Mouse (Mus musculus): Measurements from ENCODE around the gene Tpbgl.

Tpbgl gene

DNA sequence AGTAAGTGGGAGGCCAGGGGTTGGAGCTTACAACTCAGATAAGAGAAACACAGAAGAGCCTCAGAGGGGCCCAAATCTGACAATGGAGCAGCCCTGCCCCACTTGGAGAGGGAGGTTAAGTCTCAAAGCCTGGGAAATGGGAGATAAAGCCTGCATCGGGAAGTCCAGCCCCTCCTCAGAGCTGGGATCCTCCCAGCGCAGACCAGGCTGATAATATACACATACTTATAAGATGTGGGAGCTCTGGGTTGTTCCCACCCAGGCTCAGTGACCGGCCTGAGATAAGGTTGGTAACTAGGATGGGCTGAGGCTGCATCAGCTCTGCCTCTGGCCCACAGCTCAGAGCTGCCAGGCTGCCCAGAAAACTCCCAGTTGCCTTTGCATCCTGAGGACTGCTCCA is 15.2 kb upstream of the Tpbgl start:
- DNase-seq (ENCODE audit: low read depth, low spot score), result no peak

DNA sequence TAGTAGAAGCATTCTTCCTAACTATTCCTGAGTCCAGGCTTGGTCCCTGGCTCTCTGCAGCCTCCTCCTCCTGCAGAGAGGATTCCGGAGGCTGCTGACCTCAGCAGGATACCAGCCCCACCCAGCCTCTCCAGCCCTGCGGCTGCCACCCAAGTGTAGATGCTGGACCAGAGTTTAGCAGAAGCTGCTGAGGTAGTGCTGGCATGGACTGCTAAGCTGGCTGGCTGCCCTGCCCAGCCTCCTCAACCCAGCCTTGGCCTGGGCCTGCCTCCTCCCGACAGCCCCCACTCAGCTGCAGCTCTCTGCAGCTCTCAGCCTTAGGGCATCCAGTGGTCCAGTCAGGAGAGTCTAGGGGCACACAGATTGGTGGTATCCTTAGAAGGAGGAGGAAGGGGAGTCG is 14.3 kb upstream of the Tpbgl start:
- no peak for DNase-seq (ENCODE audit: low read depth, low spot score)

DNA sequence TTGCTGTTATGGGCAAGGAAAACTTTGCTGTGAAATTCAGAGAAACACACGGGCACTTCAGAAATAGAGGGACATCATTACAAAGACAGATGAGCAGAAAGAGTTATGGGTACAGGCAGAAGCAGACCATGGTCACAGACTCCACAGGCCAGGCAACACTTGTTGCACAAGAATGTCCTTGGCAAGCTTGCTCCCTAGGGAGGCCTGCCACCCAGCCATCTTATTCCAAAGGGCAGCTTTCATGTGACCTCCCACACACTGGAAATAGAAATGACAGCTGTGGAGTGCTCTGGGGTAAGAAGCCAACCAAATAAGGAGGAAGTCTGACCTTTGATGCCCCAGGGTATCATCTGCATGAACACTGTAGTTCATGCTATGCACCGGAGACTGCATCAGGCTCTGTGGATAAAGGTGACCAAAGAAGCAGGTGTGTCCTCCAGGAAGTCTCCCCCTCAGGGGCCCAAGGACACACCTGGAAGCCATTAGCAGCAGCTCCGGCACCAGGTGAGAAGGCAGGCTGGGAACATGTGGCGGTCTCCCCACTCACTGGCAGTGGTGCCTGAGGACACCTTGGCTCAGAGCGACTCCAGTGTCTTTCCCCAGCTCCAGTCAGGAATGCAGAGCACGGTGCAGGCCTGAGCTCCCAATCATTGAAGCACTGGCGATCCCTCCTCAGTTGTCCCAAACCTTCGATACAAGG is 7.2 kb upstream of the Tpbgl start:
- no peak for DNase-seq (ENCODE audit: low read depth, low spot score)

DNA sequence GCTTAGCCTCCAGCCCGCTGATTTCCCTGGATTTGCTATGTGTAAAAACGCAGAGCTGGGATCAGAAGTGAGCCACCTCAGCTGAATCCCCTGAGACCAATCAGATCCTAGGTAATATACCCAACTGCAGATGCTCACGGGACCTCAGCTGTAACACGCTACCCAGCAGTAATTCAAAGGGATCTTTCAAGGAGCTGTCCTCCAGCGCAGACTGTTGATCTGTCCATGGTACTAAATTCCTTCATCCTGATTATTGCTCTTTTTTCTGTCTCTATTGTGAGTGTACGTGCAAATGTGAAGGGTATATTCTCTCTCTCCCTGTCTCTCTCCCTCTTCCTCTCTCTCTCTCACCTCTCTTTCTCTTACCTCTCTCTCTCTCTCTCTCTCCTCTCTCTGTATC is 5.4 kb upstream of the Tpbgl start:
- DNase-seq (ENCODE audit: low read depth, low spot score), result no peak

DNA sequence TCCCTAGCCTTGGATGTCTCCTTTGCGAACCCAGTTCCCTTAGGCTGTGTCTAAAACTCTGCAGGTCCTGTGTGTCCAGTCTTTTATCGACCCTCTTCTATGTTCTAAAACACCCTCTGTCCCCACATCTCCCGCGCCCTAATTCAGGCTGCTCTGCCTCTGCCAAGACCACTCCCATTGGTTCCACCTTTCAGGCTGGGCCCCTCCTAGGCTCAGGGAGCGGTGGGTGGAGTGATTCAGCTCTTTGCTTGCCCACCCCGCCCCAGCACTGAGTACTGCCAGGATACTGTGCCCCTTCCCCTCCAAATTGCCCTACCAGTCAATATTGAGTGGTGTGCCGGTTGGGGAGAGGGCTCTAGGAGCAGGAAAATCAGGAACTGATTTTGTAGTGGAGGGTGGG is 463 bp upstream of the Tpbgl start:
- DNase-seq (ENCODE audit: low read depth, low spot score), result no peak

DNA sequence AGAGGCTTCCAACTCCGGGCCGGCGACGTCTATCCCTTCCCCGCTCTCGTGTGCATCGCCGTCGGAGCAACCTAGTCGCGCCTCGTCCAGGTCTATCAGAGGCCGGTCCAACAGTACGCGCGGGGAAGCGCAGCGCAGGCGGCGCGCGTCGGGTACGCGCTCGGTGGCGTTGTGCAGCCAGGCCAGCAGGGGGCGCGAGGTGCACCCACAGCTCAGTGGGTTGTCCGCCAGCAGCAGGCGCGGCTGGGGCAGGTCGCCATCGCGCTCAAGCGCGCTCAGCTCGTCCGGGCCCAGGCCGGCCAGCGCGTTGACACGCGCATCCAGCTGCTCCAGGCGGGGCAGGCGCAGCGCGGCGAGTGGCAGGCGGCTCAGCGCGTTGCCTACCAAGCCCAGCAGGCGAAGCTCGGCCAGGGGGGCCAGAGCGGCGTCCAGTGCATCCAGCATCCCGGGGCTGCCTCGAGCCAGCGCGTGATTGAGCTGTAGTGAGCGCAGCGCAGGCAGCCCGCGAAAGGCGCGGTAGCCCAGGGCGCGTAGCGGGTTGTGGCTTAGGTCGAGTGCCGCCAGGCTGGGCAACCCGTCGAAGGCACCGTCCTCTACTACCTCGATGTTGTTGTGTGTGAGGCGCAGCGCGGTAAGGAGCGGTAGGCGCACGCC is 1.1 kb downstream of the Tpbgl start:
- DNase-seq (ENCODE audit: low read depth, low spot score), result peak; percentile 51

DNA sequence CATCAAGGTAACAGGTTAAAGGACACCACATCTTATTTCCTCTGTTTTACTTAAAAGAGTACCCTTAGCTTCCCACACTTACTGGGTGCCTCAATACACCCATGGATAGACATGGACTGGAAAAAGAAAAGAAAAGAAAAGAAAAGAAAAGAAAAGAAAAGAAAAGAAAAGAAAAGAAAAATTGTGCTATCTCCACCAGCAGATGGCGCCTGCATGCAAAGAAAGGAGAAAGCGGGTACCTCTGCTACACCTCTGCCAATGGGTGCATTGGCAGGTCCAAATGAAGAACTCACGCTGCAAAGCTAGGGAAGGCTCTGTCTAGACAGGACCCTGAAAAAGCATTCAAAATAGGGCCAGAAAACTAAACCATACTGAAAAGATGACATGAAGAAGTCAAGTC is 8.0 kb downstream of the Tpbgl start:
- no peak for DNase-seq (ENCODE audit: low read depth, low spot score)

DNA sequence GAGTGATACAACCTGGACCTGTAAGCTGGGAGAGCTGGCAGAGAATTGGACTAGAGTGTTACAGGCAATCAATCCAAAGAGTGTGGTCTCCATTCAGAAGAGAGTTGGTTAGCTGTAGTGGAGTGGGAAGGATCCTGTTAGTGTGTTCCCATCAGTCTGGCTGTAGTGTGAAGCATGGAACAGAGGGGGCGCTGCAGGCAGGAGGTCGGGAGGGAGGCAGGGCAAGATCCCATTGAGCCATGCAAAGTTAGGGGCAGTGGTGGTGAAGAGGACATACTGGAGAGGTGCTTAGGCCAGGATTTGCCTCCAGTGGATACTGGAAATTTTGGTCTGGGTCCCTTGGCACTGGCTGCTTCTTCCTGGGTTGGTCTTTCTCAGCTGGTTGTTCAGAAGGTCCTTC is 8.6 kb downstream of the Tpbgl start:
- DNase-seq (ENCODE audit: low read depth, low spot score), result no peak

DNA sequence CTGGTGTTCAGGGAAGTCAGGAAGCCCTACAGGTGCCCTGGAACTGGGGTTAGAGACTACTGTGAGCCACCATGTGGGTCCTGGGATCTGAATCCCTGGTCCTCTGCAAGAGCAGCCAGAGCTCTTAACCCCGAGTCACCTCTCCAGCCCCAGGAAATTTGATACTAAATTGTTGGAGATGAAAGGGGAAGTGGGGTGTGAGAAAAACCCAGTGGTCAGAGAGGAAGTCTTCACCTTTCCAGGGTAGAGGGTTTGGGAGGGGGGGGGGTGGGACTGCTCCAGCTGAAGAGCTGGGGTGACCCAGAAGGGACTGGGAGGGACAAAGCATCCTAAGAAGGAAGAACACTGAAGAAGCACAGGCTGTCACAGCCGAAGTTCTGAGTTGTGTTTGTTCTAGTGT is 19.3 kb downstream of the Tpbgl start:
- no peak for DNase-seq (ENCODE audit: low read depth, low spot score)

DNA sequence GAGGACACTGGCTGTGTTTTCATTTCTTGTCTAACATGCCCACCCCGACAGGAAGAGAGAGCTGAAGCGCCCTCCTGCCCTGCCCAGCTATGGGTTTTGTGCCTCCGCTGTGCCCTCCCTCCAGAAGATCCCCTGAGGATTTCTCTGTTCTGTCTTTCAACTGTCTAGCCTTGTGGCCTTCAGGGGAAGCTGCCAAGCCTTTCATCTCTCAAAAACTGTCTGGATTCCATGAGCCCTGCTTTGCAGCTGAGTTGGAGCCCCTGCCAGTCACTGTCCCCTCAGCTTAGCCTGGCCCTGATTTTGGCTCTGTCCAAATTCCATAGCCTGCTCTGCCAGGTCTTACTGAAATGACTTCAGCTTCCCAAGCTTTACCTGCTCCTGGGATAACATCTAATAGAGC is 20.1 kb downstream of the Tpbgl start:
- no peak for DNase-seq (ENCODE audit: low read depth, low spot score)

DNA sequence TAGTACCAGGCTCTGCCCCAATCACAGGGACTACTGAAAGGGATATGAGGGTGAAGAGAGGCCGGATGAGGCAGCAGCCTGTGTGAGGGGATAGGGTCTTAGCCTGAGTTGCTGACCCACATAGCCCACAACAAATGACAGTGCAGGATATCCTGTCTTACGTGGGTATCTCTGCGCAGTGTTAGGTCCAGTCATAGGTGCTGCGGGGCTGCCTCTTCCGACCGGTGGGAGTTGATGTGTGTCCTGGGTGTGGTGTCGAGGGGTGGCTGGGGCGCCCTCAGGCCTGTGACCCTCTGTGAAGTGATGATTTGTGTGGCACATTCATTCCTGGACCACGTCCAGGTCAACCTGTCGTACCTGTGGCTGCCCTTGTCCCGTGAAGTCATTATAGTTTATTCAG is 20.6 kb downstream of the Tpbgl start:
- DNase-seq (ENCODE audit: low read depth, low spot score), result no peak

DNA sequence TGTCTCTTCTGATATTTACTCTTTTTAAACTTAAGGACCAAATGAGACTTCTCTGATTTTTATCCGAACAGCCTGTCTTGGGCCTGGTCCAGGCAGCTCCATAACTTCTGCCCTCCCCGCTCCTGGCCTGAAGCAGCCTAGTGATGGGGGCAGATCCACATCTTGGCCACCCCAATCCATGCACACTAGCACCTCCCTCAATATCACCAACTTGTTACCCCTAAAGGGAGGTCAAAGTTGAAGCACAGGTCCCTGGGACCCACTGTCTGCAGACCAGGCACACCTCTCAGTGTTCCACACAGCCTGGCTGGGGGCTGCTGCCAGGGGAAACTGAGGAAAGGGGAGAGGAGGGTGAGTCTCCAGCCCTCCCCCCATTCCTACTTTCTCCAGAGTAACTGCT is 21.8 kb downstream of the Tpbgl start:
- DNase-seq (ENCODE audit: low read depth, low spot score), result no peak

DNA sequence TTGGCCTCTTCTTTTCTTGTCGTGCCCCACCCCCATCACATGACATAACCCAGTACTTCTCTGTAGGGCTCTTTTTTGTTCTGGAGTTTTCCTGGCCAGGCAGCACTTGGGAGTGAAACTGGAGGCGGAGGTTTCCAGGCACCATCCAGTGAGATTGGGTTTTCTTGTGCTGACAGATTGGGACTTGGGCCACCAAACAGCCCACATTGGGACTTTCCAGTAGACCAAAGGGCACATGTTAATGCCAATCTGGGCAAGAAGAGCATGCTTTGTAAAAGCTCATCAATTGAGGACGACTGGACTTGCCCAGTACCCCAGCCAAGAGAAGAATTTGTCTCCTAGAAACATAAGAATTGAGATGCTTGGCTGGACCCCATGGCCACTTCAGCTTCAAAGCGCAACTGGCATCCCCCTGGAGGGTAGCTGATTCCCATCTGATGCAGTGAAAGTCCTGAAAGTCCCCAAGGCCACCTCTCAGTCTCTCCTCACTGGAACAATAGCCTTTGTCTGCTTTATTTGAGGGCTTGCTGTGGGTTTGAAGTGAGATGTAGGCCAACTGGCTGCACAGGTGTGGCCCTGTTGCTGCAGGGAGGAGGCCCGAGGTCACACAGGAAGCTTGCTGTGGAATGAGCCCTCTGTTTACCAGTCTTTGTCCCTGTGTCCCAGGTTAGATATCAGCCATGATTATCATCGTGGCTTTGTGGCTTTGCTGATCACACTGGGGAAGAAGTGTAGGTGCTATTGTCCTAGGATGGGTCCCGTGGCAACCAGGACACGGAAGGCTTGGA is 22.8 kb downstream of the Tpbgl start:
- no peak for DNase-seq (ENCODE audit: low read depth, low spot score)

DNA sequence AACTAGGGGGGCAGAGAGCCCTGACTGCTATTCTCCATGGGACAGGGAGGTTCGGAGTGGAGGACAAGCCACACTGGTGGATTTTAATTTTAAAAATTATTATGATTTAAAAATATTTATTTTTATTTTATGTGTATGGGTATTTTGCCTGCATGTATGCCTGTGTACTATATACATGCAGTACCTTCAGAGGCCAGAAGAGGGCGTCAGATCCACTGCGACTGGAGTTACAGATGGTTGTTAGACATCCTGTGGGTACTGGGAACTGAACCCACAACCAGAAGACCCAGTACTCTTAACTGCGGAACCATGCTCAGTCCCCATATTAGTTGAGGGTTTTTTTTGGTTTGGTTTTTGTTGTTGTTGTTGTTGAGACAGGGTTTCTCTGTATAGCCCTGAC is 28.2 kb downstream of the Tpbgl start:
- no peak for DNase-seq (ENCODE audit: low read depth, low spot score)

DNA sequence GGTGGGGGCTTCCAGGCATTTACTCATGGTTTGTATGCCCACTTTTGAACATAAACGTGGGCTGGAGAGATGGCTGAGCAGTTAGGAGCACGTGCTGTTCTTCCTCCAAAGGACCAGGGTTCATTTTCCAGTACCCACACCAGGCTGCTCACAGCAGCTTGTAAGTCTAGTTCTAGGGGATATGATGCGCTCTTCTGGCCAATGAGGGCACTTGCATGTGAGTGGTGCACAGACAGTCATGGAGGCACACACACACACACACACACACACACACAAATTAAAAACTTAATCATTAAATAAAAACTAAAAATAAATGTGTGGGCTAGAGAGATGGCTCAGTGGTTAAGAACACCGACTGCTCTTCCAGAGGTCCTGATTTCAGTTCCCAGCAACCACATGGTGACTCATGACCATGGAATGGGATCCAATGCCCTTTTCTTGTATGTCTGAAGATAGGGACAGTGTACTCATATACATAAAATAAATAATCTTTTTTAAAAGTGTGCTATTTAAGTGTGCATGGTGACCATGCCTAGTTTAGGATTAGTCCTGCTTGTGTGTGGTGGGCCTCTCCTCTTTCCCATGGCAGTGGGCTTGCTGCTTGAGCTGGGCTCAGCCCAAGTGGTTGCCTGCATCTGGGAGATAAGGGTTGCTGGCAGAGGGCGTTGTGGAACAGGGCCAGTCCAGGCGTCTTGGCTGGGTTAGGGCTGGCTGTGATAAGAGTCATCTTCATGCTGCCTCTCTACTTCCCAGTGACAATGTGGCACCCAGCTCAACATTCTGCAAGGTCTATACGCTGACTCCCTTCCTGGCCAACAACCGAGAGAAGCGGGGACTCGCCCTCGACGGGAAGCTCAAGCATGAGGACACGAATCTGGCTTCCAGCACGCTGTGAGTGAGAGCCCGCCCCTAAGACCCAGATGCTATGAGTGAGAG is 32.8 kb downstream of the Tpbgl start:
- DNase-seq (ENCODE audit: low read depth, low spot score), result no peak

DNA sequence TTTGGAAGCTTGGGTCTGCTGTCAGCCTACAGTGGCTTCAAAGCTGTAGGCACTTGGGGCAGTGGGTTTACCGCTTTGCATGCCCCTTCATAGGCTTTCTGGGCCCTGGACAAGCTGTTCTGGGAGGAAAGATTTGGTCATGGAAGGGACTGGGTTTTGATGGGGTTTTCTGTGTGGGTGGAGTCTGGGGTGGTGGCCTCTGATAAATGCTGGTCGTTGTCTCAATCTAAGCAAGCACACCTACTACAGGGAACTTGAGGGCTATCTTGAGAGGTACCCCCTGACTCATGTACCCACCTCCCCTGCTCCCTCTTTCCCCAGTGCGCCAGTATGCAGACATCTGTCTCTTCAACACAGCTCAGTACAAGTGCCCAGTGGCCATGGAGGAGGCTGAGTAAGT is 34.2 kb downstream of the Tpbgl start:
- DNase-seq (ENCODE audit: low read depth, low spot score), result no peak

DNA sequence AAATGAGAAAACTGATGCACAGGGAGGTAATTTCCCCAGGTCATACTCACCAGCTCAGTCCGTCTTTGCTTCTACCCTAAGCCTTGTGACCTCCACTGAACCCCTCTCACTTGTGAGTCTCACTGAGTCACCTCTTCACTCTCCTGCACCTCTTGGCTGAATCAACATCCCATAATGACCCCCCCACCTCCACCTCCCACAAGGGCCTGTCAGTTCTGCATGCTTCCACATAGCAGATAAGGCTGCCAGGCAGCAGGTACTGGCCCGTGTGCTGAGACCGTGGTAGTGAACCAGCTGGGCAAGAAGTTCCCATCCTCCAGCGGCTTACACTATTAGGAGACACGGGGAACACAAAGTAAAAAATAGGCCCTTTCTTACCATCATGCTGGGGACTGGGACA is 36.3 kb downstream of the Tpbgl start:
- DNase-seq (ENCODE audit: low read depth, low spot score), result no peak

DNA sequence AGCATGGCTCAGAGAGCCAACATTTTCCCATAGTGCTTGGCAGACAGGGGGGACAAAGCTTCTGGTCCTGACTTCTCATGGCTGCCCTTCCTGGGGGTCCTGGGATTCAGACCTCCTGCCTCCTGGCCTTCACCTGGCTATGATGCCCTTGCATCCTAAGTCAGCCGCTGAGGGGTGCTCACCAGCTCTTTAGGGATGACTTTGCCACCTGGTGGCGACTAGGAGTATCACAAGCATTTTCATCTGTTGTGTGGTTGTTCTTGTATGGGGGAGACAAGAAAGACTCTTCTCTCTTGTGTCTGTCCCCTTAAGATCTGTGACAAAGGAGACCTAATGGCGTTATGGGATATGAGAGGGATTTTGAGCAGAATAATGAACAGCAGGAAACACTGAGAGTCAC is 36.8 kb downstream of the Tpbgl start:
- DNase-seq (ENCODE audit: low read depth, low spot score), result peak; percentile 34

DNA sequence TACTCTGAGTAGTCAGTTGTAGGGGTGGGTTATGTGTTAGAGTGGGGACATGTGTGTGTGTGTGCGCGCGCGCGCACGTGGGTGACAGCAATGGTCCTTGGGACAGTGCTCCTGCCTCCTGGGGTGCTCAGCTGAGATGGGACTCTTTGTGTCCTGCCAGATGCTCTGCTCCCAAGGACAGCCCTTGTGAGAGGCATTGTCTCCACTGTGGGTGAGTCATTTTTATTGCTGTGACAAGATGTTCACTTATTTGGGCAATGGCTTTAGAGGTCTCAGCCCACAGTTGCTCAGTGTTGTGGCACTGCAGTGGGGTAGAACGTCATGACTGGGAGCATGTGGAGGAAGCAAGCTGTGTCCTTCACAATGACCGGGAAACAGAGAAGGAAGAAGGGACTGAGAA is 40.9 kb downstream of the Tpbgl start:
- no peak for DNase-seq (ENCODE audit: low read depth, low spot score)

DNA sequence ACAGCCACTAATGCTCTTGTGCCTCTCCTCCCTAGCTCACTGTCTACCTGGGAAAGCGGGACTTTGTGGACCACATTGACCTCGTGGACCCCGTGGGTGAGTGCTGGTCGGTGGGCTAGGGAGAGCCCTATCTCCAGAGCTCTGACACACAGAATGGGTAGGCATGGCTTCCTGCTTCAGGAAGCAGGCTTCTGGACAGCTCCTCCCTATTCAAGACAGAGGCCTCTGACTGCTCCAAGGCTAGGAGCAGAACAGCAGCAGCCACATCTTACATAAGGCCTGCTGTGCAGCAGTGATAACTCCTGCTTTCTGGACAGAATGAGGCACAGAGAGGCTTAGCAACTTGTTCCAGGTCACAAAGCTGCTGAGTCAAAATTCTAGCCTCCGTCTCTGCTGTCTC is 43.3 kb downstream of the Tpbgl start:
- no peak for DNase-seq (ENCODE audit: low read depth, low spot score)

DNA sequence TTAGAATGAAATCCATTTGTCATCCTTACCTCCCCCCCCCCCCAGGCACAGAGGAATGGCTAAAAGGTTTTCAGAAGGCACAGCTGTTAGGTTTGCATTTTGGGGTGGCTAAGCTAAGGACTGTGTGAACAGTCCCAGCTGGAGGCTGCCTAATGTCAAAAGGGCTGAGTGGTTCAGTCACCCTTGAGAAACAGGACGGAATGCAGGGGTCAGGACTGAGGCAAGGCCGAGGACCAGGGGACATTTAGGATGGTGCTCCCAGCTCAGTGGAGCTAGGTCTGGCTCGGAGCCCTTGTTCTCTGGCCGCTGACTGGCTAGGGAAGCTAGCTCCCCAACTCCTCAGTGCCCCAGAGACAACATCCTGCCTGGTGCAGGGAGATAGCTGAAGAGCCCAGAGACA is 44.0 kb downstream of the Tpbgl start:
- DNase-seq (ENCODE audit: low read depth, low spot score), result no peak

DNA sequence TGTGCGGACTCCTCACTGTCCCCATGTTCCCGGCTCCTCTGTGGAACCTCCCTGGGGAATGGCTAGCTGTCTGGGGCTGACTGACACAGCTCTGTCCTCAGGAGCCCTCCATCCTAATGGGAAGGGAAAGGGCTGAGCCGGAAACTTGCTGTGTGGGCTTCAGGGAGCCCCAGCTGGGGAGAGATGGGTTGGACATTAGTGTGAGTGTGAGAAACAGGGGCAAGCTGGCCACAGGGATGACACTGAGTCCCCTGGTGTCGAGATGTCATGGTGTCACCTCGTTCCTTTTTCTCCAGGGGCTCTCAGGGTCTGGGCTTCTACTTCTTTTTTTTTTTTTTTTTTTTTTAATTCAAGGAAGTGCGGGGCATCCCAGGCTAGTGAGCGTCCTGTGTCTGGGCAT is 44.6 kb downstream of the Tpbgl start:
- DNase-seq (ENCODE audit: low read depth, low spot score), result no peak
